Mouse (Mus musculus) liver, adult 2 months (tissue): ENCODE data around the gene Gm45844. TPM values are rescaled to one million over a fixed set of nuclear protein-coding genes. Genes with fewer than 3 reads are reported as not detected.

Experiments used
- DNase-seq: peaks from one replicate; pipeline ENCODE4 v3.0.0-alpha.2; 2011; ENCODE audit warnings: low read depth, low spot score; ENCODE audit errors: extremely low read depth
- H3K27ac ChIP-seq: fragments of 200-500 bp; replicated peaks from 2 replicates; pipeline ENCODE4 v1.5.1; 2012; ENCODE audit warnings: low read depth, mild to moderate bottlenecking, control low read depth, inconsistent platforms, low read length; ENCODE audit not compliant: insufficient read depth
- H3K27me3 ChIP-seq: fragments of 200-500 bp; 2 replicates; pipeline ENCODE4 v1.6.1; 2012; ENCODE audit warnings: mild to moderate bottlenecking, moderate library complexity, low read length, inconsistent platforms; ENCODE audit not compliant: control insufficient read depth, insufficient read depth
- H3K36me3 ChIP-seq: fragments of 200-500 bp; 2 replicates; pipeline ENCODE4 v1.6.1; 2012; ENCODE audit warnings: low read length, inconsistent platforms; ENCODE audit not compliant: control insufficient read depth, insufficient read depth
- H3K4me1 ChIP-seq: fragments of 200-500 bp; 2 replicates; pipeline ENCODE4 v1.6.1; 2011; ENCODE audit warnings: low read length; ENCODE audit not compliant: control insufficient read depth, insufficient read depth
- H3K4me3 ChIP-seq: fragments of 200-500 bp; 2 replicates; pipeline ENCODE4 v1.5.1; 2011; ENCODE audit warnings: low read depth, mild to moderate bottlenecking, control low read depth, low read length, moderate library complexity; ENCODE audit not compliant: insufficient read depth
- H3K79me2 ChIP-seq: fragments of 200-500 bp; 2 replicates; pipeline ENCODE4 v1.6.1; 2012; ENCODE audit warnings: inconsistent platforms, mild to moderate bottlenecking, low read length, moderate library complexity; ENCODE audit not compliant: control insufficient read depth, insufficient read depth
- H3K9ac ChIP-seq: fragments of 200-500 bp; 2 replicates; pipeline ENCODE4 v1.6.1; 2012; ENCODE audit warnings: low read depth, mild to moderate bottlenecking, control low read depth, inconsistent platforms, low read length
- CTCF ChIP-seq: fragments of 200-500 bp; IDR thresholded peaks from 2 replicates; pipeline ENCODE4 v1.5.1; 2011; ENCODE audit warnings: low read depth, low read length, control low read depth
- POLR2A ChIP-seq: fragments of 200-500 bp; IDR thresholded peaks from 2 replicates; pipeline ENCODE4 v1.6.1; 2011; ENCODE audit warnings: low read length, control low read depth; ENCODE audit not compliant: insufficient read depth; ENCODE audit errors: extremely low read depth
- WGBS: fragments of 180-500 bp; shearing (Covaris S2); methylation state at CpG from one replicate; pipeline ENCODE4 v1.1.7; 2018; 5-methylcytosine and 5-hydroxymethylcytosine counted together
- polyA plus RNA-seq: library from polyadenylated mRNA; depleted of rRNA; stranded (reverse); fragments of >200 nt; gene quantifications from 2 replicates; pipeline ENCODE4 v1.2.3, GENCODE M21; 2012; rRNA removed
- total RNA-seq: library from RNA; depleted of rRNA; stranded (reverse); fragments of >200 nt; gene quantifications from 2 replicates; pipeline ENCODE4 v1.2.3, GENCODE M21; 2014; rRNA removed

Gene Gm45844
- total and polyA plus RNA-seq, 2 experiments = 1.3 to 3.0 TPM

DNA sequence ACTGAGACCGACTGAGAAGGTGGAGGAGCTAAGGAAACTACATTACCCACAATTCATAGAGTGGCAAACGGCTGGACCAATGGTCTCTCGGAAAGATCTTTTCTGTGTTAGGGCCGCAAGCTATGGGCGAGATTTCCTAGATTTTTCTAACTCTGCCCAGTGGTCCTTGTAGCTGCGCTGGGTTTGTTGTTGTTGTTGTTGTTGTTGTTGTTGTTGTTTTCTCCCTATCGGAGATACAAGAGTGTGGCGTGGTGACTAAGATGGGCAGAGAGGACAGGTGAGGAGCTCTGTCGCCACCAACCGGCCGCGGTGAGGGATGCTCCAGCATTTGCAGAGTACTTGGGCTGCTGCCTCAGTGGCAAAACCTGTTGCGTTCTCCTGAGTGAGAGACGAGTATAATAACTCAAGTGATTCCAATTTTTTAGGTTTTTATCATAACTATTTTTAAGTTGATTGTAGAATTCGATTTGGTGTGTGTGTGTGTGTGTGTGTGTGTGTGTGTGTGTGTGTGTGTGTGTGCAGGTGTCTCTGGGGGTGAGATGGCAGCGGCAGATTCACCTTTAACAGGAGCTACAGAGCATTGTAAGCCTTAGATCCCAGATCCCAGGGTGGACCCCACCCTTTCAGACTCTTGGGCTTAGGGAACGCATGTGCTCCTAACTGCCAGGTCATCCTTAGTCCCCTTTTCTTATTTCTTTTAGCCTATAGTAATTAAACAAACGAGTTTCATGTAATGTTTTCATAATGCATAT, 89.7 kb downstream of the Gm45844 start:
- DNase-seq = peak; percentile 66
- TF ChIP-seq POLR2A (no peak), CTCF (peak; percentile 95)
- Histone ChIP-seq H3K9ac (no peak overlapping the region), H3K36me3 (no peaks in the 10 kb centered on the region), H3K4me3 (peak overlapping the region; percentile 71), H3K27me3 (no peaks in the 10 kb centered on the region), H3K27ac (no peak overlapping the region), H3K4me1 (peaks cover 5% of the 10 kb centered on the region; the same call in 1 of the 2 replicates), H3K79me2 (no peaks in the 10 kb centered on the region)
- WGBS = 9% methylated on average over 18 of the region's 18 CpGs

DNA sequence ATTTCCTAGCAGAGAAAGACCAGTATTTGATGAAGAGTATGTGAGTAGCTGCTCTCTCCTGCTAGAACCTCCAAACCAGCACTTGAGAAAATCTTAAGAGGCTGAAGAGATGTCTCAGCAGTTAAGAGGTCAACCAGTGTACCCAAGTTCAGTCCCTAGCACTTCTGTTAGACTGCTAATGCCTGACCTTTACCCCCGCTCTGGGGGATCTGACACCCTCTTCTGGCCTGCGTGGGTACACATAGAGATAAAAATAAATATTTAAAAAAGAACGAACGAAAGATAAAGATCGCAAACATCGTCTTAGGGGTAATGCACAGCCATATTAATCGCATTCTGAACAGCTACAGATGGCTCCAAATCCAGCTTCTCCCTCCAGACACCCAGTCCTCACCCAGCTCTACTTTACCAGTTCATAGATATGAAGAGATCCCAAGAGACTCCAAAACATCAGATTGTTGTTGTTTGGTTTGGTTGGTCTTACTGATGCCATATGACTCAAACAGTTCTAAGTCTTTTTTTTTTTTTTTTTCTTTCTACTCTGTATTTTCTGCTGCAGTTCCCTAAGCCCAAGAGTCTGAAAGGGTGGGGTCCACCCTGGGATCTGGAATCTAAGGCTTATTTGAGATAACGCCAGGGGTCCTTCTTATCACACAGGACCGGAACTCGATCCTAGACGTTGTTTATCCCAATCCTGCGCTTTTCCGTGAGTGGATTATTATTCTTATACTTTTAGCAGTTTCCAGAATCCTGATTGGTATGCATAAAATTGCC, 90.5 kb downstream of the Gm45844 start:
- WGBS = 7% methylated on average over 13 of the region's 13 CpGs
- Histone ChIP-seq H3K27ac (no peak overlapping the region), H3K79me2 (no peaks in the 10 kb centered on the region), H3K4me3 (peak overlapping the region; percentile 71; the same call in 1 of the 2 replicates), H3K4me1 (peaks cover 5% of the 10 kb centered on the region; the same call in 1 of the 2 replicates), H3K27me3 (no peaks in the 10 kb centered on the region), H3K9ac (no peak overlapping the region), H3K36me3 (peaks cover 7% of the 10 kb centered on the region)
- TF ChIP-seq CTCF (no peak), POLR2A (no peak)
- peak; percentile 29 for DNase-seq

DNA sequence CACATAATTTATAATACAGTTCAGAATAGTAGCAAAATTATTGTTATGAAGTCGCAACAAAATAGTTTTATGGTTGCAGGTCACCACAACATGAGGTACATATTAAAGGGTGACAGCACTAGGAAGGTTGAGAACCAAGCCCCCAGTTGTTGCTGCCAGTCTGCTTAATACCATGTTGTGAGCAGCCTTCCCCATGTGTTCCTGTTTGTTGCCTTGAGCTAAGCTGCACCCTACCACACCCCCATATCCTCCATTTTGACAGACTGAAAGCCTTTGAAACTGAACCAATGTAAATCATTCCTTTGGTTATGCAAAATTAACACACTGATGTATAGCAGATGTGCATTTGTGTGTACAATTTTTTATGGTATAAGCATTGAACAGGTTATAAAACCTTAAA, 92.2 kb downstream of the Gm45844 start:
- H3K27ac ChIP-seq = no peak overlapping the region
- no peak overlapping the region for H3K9ac ChIP-seq
- peaks cover 23% of the 10 kb centered on the region for H3K36me3 ChIP-seq
- H3K27me3 ChIP-seq = no peaks in the 10 kb centered on the region
- peaks cover 5% of the 10 kb centered on the region; the same call in 1 of the 2 replicates for H3K4me1 ChIP-seq
- H3K79me2 ChIP-seq = no peaks in the 10 kb centered on the region
- DNase-seq = no peak
- WGBS = 97% methylated on average over 1 of the region's 1 CpGs
- no peak overlapping the region for H3K4me3 ChIP-seq
- no peak for TF ChIP-seq POLR2A
- TF ChIP-seq CTCF = no peak

DNA sequence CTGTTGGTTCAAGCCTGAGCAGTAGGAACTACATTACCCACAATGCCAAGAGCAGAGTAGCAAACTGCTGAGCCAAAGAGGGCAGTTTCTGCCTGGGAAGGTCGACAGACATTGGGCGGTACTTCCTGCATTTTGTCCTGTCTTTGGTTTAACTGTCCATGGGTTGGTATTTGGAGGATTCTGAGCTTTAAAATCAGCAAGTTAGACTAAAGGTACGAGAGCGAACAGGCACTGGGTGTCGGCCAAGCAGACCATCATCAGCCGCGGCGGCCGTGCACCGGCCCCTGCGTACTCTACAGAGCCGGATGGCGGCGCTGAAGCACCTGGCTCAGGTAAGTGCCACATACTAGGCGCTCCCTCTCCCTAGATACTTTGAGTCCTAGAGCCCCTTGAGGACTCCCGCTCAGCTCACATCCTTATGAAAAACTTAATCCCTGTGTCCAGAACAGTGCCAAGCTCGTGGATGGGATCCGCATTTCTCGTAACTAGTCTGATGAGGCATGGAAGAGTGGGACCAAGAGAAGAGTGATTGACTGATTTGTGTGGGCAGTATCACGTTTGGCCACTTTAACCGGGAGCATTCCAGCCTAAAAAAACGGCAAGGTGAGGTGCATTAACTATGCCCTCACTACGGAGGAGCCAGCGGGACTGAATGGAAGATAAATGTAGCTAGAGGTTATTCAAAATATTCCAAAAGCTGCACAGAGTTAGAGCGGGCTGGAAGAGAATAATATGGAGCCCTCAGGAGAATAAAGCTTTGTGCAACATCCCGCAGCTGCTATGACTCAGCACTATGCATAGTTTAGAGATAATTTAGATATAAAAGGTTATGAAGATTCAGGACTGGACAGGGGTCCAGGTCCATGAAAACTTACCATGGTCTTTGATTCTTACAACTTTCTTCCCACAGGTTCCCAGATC, 106.6 kb downstream of the Gm45844 start, which contains the start of gene Zfp418:
TSS of gene Zfp418 (plus strand) at position 104 of the 921 bp plus-strand sequence.
- Histone ChIP-seq H3K4me3 (peak within 1 kb of the TSS; percentile 83), H3K79me2 (no peaks in the 10 kb centered on the region), H3K27ac (peak within 1 kb of the TSS; percentile 14; the same call in 1 of the 2 replicates), H3K27me3 (no peaks in the 10 kb centered on the region), H3K4me1 (no peaks in the 10 kb centered on the region), H3K9ac (peak within 1 kb of the TSS; percentile 71), H3K36me3 (peaks cover 11% of the 10 kb centered on the region; the same call in 1 of the 2 replicates)
- TF ChIP-seq CTCF = peak; percentile 26; the same call in 1 of the 2 replicates
- TF ChIP-seq POLR2A = no peak
- WGBS = under 1% methylated on average over 26 of the region's 26 CpGs
- peak; percentile 88 for DNase-seq

Other genes with a start within 250 kb of the Gm45844 start
- 7.7 and 8.9 TPM in 2 replicates for gene Zfp954, start 156.8 kb downstream of the Gm45844 start, total RNA-seq
- 3.5 and 5.1 TPM in 2 replicates for gene Zfp954, start 156.8 kb downstream of the Gm45844 start, polyA plus RNA-seq
- gene Zfp773, start 141.5 kb downstream of the Gm45844 start, total RNA-seq = 0.18 and 0.54 TPM in 2 replicates
- 0.04 and 0.09 TPM in 2 replicates for gene Zfp773, start 141.5 kb downstream of the Gm45844 start, polyA plus RNA-seq
- 0.92 and 1.1 TPM in 2 replicates for gene Zfp418, start 107.0 kb downstream of the Gm45844 start, total RNA-seq
- 0.29 and 0.32 TPM in 2 replicates for gene Zfp418, start 107.0 kb downstream of the Gm45844 start, polyA plus RNA-seq
- 1.2 and 1.8 TPM in 2 replicates for gene Zfp772, start 68.3 kb downstream of the Gm45844 start, total RNA-seq
- 0.55 TPM in 2 replicates for gene Zfp772, start 68.3 kb downstream of the Gm45844 start, polyA plus RNA-seq
- 1.1 and 1.4 TPM in 2 replicates for gene Vmn2r29, start 31.0 kb downstream of the Gm45844 start, total RNA-seq
- 0.33 TPM in 1 of 2 replicates, not detected in the other for gene Vmn2r29, start 31.0 kb downstream of the Gm45844 start, polyA plus RNA-seq
- 35.8 and 37.5 TPM in 2 replicates for gene Clcn4, start 22.6 kb upstream of the Gm45844 start, total RNA-seq
- gene Clcn4, start 22.6 kb upstream of the Gm45844 start, polyA plus RNA-seq = 19.6 and 23.2 TPM in 2 replicates
- not detected in 2 replicates for gene Vmn2r30, start 59.3 kb upstream of the Gm45844 start, total RNA-seq
- not detected in 2 replicates for gene Vmn2r30, start 59.3 kb upstream of the Gm45844 start, polyA plus RNA-seq
- not detected in 2 replicates for gene Gm45783, start 96.3 kb upstream of the Gm45844 start, total RNA-seq
- not detected in 2 replicates for gene Gm45783, start 96.3 kb upstream of the Gm45844 start, polyA plus RNA-seq
- not detected in 2 replicates for gene Vmn2r31, start 121.4 kb upstream of the Gm45844 start, total RNA-seq
- gene Vmn2r31, start 121.4 kb upstream of the Gm45844 start, polyA plus RNA-seq = not detected in 2 replicates
- not detected in 2 replicates for gene Vmn2r32, start 201.7 kb upstream of the Gm45844 start, total RNA-seq
- not detected in 2 replicates for gene Vmn2r32, start 201.7 kb upstream of the Gm45844 start, polyA plus RNA-seq